Mouse (Mus musculus): ENCODE measurements around the gene Arvcf.

GRCm38 (mm10) chr16:18383756-18384155 lies 35.8 kb downstream of the Arvcf start:
- TF ChIP-seq POLR2A (IDR thresholded peaks at IDR 0.05; ENCODE audit: borderline replicate concordance, insufficient read depth, low read length) (no peak), CTCF (IDR thresholded peaks at IDR 0.05; ENCODE audit: borderline replicate concordance, insufficient read depth, low read depth, low read length) (no peak)
